Mouse (Mus musculus) urinary bladder, postnatal 36 days (tissue): ENCODE measurements around the gene Dip2b.
"Not testable (repeated sequence)": the region's sequence is repeated elsewhere in the genome, so short reads cannot be mapped to it uniquely, and the experiment has no call there.

Source experiments
- DNase-seq, 2 experiments: peaks; one replicate each; pipeline ENCODE4 v3.0.0; 2022; ENCODE audit warnings: low spot score in 2 of 2, mixed read lengths in 1 of 2

Gene Dip2b

DNA sequence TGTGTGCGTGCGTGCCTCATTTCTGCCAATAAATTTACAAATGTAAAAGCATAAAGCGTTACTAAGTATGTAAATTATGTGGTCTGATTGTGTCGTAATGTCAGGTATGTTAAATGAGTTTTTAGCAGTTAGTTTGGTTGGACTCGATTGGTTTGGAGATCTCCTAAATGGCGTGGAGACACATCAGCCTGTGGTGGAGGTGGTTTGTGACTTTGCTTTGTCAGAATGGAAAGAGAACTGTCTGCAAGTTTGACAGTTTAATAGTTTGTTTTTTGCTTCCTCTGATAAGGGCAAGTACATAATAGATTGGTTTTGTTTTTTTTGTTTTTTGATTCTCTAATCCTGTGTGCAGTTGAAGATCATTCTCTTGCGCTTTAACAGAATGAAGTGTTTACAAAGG is 221.9 kb downstream of the Dip2b start:
- DNase-seq = not testable (repeated sequence)

DNA sequence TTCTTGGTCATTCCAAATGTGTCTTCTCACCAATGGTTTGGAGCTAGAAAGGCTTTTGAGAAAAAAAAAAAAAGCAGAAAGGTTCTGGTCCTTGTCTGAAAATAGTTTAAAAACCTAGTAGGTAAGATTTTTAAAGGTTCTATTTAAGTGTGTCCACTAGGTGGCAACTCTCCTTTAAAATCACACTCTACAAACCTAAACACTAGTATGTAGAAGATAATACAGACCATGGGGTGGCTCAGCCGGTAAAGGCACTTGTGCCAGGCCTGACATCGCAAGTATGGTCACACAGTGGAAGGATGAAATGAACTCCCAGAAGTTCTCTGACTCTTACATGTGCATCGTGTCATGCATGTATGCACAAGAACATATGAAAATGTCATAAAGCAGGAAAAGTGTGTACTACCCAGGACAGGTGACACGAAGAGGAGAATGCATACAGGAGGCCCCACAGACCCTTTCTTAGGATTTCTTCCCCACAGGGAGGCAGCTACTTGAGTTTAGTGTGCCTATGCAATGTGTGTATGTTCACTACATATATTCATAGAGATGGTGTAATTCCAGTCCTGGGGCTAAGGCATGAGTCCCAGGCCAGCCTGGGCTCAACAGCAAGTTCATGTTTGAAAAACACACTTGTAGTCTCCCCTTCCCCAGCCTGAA is 224.9 kb downstream of the Dip2b start:
- no peak for DNase-seq

DNA sequence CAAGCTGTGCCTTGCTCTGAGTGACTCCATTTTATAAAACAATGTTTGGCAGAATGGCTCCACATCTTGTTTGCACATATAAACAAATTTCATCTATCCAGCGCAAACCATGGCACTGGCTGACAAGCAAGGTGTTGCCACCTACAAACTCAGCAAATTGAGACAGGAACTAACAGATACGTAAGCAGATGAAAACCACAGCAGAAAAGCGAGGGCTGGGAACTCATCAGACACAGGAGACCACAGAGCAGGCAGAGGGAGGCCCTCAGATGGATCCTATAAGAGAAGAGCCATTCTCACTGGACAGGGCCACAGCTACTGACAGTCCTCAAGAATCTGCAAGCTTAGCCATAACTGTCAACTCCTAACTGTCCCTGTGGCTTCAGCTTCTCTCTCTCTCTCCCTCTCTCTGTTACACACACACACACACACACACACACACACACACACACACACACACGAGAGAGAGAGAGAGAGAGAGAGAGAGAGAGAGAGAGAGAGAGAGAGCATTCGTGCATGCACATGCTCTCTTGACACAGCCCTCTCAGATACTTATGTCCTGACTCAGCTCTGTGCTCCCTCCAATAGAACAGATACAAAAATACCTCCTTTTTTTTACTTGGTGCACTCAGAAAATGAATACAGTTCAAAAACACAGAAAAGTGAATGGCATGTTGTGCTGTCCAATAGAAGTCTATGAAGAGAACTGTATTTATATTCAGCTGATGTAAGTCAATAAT is 227.3 kb downstream of the Dip2b start:
- no peak for DNase-seq

DNA sequence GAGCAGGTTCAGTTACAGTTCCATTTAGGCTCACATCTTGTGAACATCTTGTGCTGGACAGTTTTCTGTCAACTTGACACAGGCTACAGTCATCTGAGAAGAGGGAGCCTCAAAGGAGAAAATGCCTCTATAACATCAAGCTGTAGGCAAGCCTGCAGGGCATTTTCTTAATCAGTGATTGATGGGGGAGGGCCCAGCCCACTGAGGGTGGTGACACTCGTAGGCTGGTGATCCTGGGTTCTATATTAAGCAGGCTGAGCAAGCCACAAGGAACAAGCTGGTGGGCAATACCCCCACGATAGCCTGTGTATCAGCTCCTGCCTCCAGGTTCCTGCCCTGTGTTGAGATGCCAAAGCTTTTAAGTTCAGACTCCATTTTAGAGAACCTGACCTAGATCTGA is 230.5 kb downstream of the Dip2b start:
- no peak for DNase-seq
